Mouse (Mus musculus): ENCODE results near the gene Egln3. TPM values are rescaled to one million over a fixed set of nuclear protein-coding genes. Genes with fewer than 3 reads are reported as not detected.
A peak's percentile ranks its signal among the peaks of the same experiment; 100 is the strongest.

The Egln3 gene
- polyA plus RNA-seq, 1 experiment from 2014 or later, result 7.4 TPM

DNA sequence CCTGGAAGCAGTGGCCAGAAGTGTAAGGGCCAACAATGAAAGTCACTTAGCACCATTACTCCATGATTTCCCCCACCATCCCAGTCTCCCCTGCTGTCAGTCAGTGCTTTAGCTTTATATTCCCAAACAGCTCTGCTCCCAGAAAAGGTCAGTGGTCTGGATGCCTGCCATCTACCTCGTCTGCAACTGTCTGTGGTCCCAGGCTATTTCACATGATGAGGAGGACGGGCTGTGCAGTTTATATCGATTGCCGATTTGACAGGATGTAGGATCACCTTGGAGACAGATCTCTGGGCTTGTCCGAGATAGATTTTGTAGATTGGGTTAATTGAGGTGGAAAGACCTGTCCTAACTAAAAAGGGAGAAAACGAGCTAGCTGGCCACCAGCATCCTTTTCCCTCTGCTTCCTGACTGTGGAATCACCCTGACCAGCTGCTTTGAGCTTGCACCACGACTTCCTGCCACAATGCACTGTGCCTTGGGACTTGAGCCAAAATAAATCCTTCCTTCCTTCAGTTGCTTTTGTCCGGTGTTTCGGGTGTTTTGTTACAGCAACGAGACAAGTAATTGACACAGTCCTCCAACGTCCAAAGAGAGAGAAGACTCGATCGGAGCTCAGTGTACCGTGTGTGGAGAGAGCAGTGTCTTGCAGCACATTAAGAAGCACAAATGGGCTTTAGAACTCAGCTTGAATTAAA lies 16.6 kb downstream of the Egln3 start:
- no peak overlapping the region for H3K9ac ChIP-seq (ENCODE audit: low read depth, low read length)
- no peaks in the 10 kb centered on the region for H3K27me3 ChIP-seq (replicated peaks; ENCODE audit: control insufficient read depth, insufficient read depth, low read length)
- WGBS, result 32% methylated on average over 14 of the region's 14 CpGs
- H3K4me3 ChIP-seq (ENCODE audit: low read length), result no peak overlapping the region
- H3K4me2 ChIP-seq (ENCODE audit: low read length), result no peak overlapping the region
- no peaks in the 10 kb centered on the region for H3K36me3 ChIP-seq (ENCODE audit: control insufficient read depth, insufficient read depth, low read length)
- H3K9me3 ChIP-seq (ENCODE audit: control insufficient read depth, low read length), result no peaks in the 10 kb centered on the region
- no peak for ATAC-seq
- no peak overlapping the region for H3K27ac ChIP-seq (ENCODE audit: low read depth, low read length)
- peaks cover 14% of the 10 kb centered on the region for H3K4me1 ChIP-seq (ENCODE audit: control insufficient read depth, insufficient read depth, low read depth, low read length)

- ATAC-seq, result no peak
- Histone ChIP-seq H3K9me3 (ENCODE audit: control insufficient read depth, low read length) (no peaks in the 10 kb centered on the region), H3K4me1 (ENCODE audit: control insufficient read depth, insufficient read depth, low read depth, low read length) (no peaks in the 10 kb centered on the region), H3K4me2 (ENCODE audit: low read length) (no peak overlapping the region), H3K9ac (ENCODE audit: low read depth, low read length) (no peak overlapping the region), H3K27me3 (replicated peaks; ENCODE audit: control insufficient read depth, insufficient read depth, low read length) (no peaks in the 10 kb centered on the region), H3K27ac (ENCODE audit: low read depth, low read length) (no peak overlapping the region), H3K36me3 (ENCODE audit: control insufficient read depth, insufficient read depth, low read length) (no peaks in the 10 kb centered on the region), H3K4me3 (ENCODE audit: low read length) (no peak overlapping the region)
- 86% methylated on average over 7 of the region's 7 CpGs for WGBS
Measured at GRCm38 (mm10) chr12:54184264-54184663, 19.4 kb downstream of the Egln3 start.

- Histone ChIP-seq H3K36me3 (ENCODE audit: control insufficient read depth, insufficient read depth, low read length) (no peaks in the 10 kb centered on the region), H3K9me3 (ENCODE audit: control insufficient read depth, low read length) (no peaks in the 10 kb centered on the region), H3K4me2 (ENCODE audit: low read length) (no peak overlapping the region), H3K27me3 (replicated peaks; ENCODE audit: control insufficient read depth, insufficient read depth, low read length) (no peaks in the 10 kb centered on the region), H3K4me3 (ENCODE audit: low read length) (no peak overlapping the region), H3K4me1 (ENCODE audit: control insufficient read depth, insufficient read depth, low read depth, low read length) (no peaks in the 10 kb centered on the region), H3K27ac (ENCODE audit: low read depth, low read length) (no peak overlapping the region), H3K9ac (ENCODE audit: low read depth, low read length) (no peak overlapping the region)
- 43% methylated on average over 3 of the region's 3 CpGs for WGBS
- no peak for ATAC-seq
Measured at GRCm38 (mm10) chr12:54178323-54178722, 25.3 kb downstream of the Egln3 start.

GRCm38 (mm10) chr12:54168786-54169185 lies 34.9 kb downstream of the Egln3 start:
- H3K9ac ChIP-seq (ENCODE audit: low read depth, low read length), result no peak overlapping the region
- no peaks in the 10 kb centered on the region for H3K9me3 ChIP-seq (ENCODE audit: control insufficient read depth, low read length)
- no peak overlapping the region for H3K4me3 ChIP-seq (ENCODE audit: low read length)
- 60% methylated on average over 4 of the region's 4 CpGs for WGBS
- ATAC-seq, result 0 out of 2 replicates have a peak, but pooled peaks have one; percentile 52
- peaks cover 3% of the 10 kb centered on the region; the same call in 1 of the 2 replicates for H3K4me1 ChIP-seq (ENCODE audit: control insufficient read depth, insufficient read depth, low read depth, low read length)
- no peak overlapping the region for H3K4me2 ChIP-seq (ENCODE audit: low read length)
- no peaks in the 10 kb centered on the region for H3K36me3 ChIP-seq (ENCODE audit: control insufficient read depth, insufficient read depth, low read length)
- peaks cover 5% of the 10 kb centered on the region; the same call in 1 of the 2 replicates for H3K27me3 ChIP-seq (replicated peaks; ENCODE audit: control insufficient read depth, insufficient read depth, low read length)
- no peak overlapping the region for H3K27ac ChIP-seq (ENCODE audit: low read depth, low read length)

- H3K4me1 ChIP-seq (ENCODE audit: control insufficient read depth, insufficient read depth, low read depth, low read length), result peaks cover 6% of the 10 kb centered on the region
- no peak overlapping the region for H3K4me2 ChIP-seq (ENCODE audit: low read length)
- H3K36me3 ChIP-seq (ENCODE audit: control insufficient read depth, insufficient read depth, low read length), result no peaks in the 10 kb centered on the region
- WGBS, result 87% methylated on average over 6 of the region's 6 CpGs
- H3K9ac ChIP-seq (ENCODE audit: low read depth, low read length), result no peak overlapping the region
- H3K4me3 ChIP-seq (ENCODE audit: low read length), result no peak overlapping the region
- peaks cover 5% of the 10 kb centered on the region; the same call in 1 of the 2 replicates for H3K27me3 ChIP-seq (replicated peaks; ENCODE audit: control insufficient read depth, insufficient read depth, low read length)
- H3K9me3 ChIP-seq (ENCODE audit: control insufficient read depth, low read length), result no peaks in the 10 kb centered on the region
- H3K27ac ChIP-seq (ENCODE audit: low read depth, low read length), result no peak overlapping the region
- no peak for ATAC-seq
Measured at GRCm38 (mm10) chr12:54167737-54168136, 35.9 kb downstream of the Egln3 start.

- Histone ChIP-seq H3K27me3 (replicated peaks; ENCODE audit: control insufficient read depth, insufficient read depth, low read length) (peaks cover 8% of the 10 kb centered on the region; the same call in 1 of the 2 replicates), H3K9ac (ENCODE audit: low read depth, low read length) (no peak overlapping the region), H3K4me3 (ENCODE audit: low read length) (no peak overlapping the region), H3K4me1 (ENCODE audit: control insufficient read depth, insufficient read depth, low read depth, low read length) (peaks cover 13% of the 10 kb centered on the region), H3K9me3 (ENCODE audit: control insufficient read depth, low read length) (no peaks in the 10 kb centered on the region), H3K4me2 (ENCODE audit: low read length) (no peak overlapping the region), H3K27ac (ENCODE audit: low read depth, low read length) (no peak overlapping the region), H3K36me3 (ENCODE audit: control insufficient read depth, insufficient read depth, low read length) (no peaks in the 10 kb centered on the region)
- ATAC-seq, result no peak
- 41% methylated on average over 6 of the region's 6 CpGs for WGBS
Measured at GRCm38 (mm10) chr12:54164724-54165050, 39.0 kb downstream of the Egln3 start.

DNA sequence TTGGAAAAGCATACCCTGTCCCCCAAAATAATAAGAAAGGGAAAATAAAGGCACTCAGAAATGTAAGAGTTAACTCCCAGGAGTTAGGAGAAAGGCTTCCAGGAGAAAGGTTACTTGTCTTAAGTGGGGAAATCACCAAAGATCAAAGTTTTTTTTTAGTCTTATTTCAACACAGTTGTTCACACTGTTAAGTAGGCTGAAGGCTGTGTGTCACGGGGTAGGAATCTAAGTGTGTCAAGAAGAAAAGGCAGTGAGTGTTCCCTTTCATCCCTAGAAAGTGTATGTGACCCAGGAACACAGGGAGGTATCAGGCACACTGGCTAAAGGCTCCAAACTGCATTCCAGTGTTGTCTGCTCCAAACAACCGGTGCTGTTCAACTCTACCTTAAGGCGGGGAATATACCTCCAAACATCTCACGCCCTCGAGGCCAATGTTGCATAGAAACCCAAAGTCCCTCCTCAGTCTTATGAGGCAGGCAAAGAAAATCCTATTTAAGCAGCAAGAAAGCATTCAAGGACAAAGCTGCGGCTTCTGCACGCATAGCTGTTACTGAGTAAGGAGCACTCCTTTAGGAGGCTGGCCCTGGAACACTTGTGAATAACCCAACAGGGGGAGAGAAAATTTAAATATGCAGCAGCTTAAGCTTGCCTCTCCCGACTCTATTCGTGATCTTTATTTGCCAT lies 39.5 kb downstream of the Egln3 start:
- peaks cover 8% of the 10 kb centered on the region; the same call in 1 of the 2 replicates for H3K27me3 ChIP-seq (replicated peaks; ENCODE audit: control insufficient read depth, insufficient read depth, low read length)
- H3K4me2 ChIP-seq (ENCODE audit: low read length), result no peak overlapping the region
- H3K4me3 ChIP-seq (ENCODE audit: low read length), result no peak overlapping the region
- ATAC-seq, result no peak
- no peaks in the 10 kb centered on the region for H3K9me3 ChIP-seq (ENCODE audit: control insufficient read depth, low read length)
- H3K36me3 ChIP-seq (ENCODE audit: control insufficient read depth, insufficient read depth, low read length), result no peaks in the 10 kb centered on the region
- WGBS, result 25% methylated on average over 9 of the region's 9 CpGs
- H3K4me1 ChIP-seq (ENCODE audit: control insufficient read depth, insufficient read depth, low read depth, low read length), result peaks cover 13% of the 10 kb centered on the region
- no peak overlapping the region for H3K9ac ChIP-seq (ENCODE audit: low read depth, low read length)
- no peak overlapping the region for H3K27ac ChIP-seq (ENCODE audit: low read depth, low read length)

DNA sequence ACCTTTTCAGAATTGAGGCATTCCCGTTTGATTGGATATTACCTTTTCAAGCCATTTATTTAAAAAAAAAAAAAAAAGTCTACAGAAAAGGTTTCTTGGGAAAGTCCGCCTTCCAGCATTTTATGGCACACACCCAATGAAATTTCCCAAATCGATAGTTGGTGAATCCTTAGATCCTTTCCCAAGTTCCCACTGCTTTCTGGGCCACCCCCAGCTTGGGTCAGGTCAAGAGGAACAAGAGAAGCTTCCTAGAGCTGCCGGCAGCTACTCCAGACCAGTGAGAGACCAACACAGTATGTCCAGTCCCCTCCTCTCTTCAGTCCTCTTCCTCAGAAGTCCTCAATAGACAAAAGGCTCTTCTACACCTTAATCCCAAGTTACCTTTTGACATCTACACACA lies 40.5 kb downstream of the Egln3 start:
- peaks cover 13% of the 10 kb centered on the region for H3K4me1 ChIP-seq (ENCODE audit: control insufficient read depth, insufficient read depth, low read depth, low read length)
- no peaks in the 10 kb centered on the region for H3K9me3 ChIP-seq (ENCODE audit: control insufficient read depth, low read length)
- no peaks in the 10 kb centered on the region for H3K36me3 ChIP-seq (ENCODE audit: control insufficient read depth, insufficient read depth, low read length)
- peaks cover 8% of the 10 kb centered on the region; the same call in 1 of the 2 replicates for H3K27me3 ChIP-seq (replicated peaks; ENCODE audit: control insufficient read depth, insufficient read depth, low read length)
- H3K4me2 ChIP-seq (ENCODE audit: low read length), result peak overlapping the region; percentile 56
- ATAC-seq, result no peak
- H3K27ac ChIP-seq (ENCODE audit: low read depth, low read length), result no peak overlapping the region
- H3K9ac ChIP-seq (ENCODE audit: low read depth, low read length), result no peak overlapping the region
- peak overlapping the region; percentile 25 for H3K4me3 ChIP-seq (ENCODE audit: low read length)
- WGBS, result 21% methylated on average over 4 of the region's 4 CpGs

DNA sequence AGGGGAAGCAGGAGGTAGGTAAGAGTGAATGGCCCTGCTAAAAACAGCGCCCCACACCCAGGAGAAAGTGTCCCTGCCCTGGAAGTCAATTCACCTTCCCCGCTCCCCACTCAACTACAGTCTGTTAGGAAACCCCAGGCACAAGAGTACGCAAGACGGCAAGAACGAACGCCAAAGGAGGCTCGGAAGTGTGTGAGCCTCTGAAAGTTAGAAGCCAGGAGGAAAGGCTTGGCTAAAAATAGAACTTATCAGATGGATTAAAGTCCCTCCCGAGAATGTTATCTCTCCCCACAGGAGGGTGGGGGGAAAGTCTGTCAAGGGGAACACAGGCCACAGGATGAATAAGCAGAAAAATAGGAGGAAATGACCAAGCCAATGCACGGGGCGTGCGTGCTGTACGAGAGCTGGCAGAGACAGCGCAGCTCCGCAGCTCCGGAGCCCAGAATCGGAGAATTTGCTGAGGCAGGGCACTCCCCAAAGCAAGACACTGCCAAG lies 41.0 kb downstream of the Egln3 start:
- ATAC-seq, result peak; percentile 64
- WGBS, result under 1% methylated on average over 16 of the region's 16 CpGs
- no peak overlapping the region for H3K27ac ChIP-seq (ENCODE audit: low read depth, low read length)
- 0 out of 2 replicates have a peak overlapping the region, but pooled peaks have one; percentile 20 for H3K9ac ChIP-seq (ENCODE audit: low read depth, low read length)
- no peaks in the 10 kb centered on the region for H3K36me3 ChIP-seq (ENCODE audit: control insufficient read depth, insufficient read depth, low read length)
- H3K4me2 ChIP-seq (ENCODE audit: low read length), result peak overlapping the region; percentile 56
- H3K4me1 ChIP-seq (ENCODE audit: control insufficient read depth, insufficient read depth, low read depth, low read length), result peaks cover 13% of the 10 kb centered on the region
- H3K4me3 ChIP-seq (ENCODE audit: low read length), result peak overlapping the region; percentile 25
- H3K27me3 ChIP-seq (replicated peaks; ENCODE audit: control insufficient read depth, insufficient read depth, low read length), result peaks cover 8% of the 10 kb centered on the region; the same call in 1 of the 2 replicates
- no peaks in the 10 kb centered on the region for H3K9me3 ChIP-seq (ENCODE audit: control insufficient read depth, low read length)
